Mouse (Mus musculus): Measurements from ENCODE around the gene Gabrb1. TPM values are rescaled to one million over a fixed set of nuclear protein-coding genes. Genes with fewer than 3 reads are reported as not detected.

The Gabrb1 gene
- total RNA-seq (2023) = not detected

GRCm38 (mm10) chr5:71657482-71658114 lies at the start of gene Gabrb1:
Gene Gabrb1 (plus strand): TSS chr5:71658113.

GRCm38 (mm10) chr5:71658115-71658497 lies 193 bp downstream of the Gabrb1 start, which contains the start of gene Gabra4:
Gene Gabra4 (minus strand): TSS chr5:71658308.

GRCm38 (mm10) chr5:72167594-72168284 lies 509.8 kb downstream of the Gabrb1 start, which contains the start of gene Commd8:
Gene Commd8 (minus strand): TSS chr5:72168189.

Other genes with a start within 250 kb of the Gabrb1 start
- not detected for gene Cox7b2, start 109.9 kb upstream of the Gabrb1 start, total RNA-seq (2023)
- not detected for gene Gabra4, start 195 bp downstream of the Gabrb1 start, total RNA-seq (2023)

Measured in CD8-positive naive resting alpha-beta T cell, adult 57 days (primary cell).